Mouse (Mus musculus): ENCODE data around the gene Wdr83.

Wdr83 gene

DNA sequence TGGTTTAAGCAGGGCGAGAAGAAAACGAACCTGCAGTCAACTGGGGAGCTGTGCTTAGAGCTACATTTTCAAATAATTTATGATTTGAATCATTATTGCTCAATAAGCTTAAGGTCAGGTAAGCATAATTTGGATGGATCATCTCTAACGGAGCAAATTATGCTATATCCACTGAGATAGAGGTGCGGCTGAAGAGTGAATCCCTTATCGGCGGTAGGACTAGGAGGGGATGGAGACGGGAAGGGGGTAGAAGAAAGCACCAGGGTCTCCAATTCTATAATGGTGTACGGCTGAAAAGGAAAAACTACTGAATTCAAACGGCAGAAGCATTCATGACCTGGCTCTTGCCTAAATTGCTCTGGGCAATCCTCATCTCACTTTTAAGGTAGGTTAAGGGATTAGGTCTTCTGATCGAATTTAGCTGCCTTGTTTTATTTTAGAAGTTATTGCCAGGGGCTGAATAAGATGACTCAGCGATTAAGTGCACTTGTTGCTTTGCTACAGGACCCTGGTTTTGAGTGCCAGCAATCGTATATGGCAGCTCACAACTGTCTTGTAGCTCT, 45.9 kb downstream of the Wdr83 start:
- no peak for DNase-seq (ENCODE audit: low read depth, low spot score)

DNA sequence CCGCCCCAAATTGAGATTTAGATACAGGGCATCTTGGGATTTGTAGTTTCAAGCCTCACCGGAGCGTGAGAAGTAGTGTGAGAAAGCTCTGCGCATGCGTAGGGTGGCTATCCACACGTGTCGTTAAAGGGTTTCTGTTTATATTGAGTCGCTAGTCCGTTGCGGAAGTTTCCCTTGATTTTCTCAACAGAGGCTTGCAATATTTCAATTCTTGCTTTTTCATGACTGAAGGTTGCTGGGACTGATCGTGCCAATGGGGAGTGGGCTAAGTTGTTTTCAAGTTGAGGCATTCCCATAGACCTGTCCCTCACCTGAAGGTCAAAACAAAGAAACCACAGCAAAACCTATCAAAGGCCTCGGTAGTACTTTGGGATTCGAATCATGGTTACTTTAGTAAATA, 46.3 kb downstream of the Wdr83 start:
- no peak for DNase-seq (ENCODE audit: low read depth, low spot score)

DNA sequence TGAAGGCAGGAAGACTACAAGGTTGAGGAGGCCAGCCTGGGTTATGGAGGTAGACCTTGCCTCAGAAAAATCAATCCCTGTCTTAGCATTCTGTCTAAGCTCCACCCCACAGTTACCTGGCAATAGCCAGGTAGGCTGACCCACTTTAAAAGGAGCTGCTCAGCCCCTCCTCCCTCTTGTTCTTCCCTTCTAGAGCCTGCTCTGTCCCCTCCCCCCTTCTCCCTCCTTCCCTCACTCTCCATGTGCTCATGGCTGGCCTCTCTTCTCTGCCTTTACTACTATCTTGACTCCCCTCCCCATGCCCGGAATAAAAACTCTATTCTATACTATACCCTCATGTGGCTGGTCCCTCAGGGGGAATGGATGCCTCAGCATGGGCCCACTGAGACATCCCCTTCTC, 47.2 kb downstream of the Wdr83 start:
- no peak for DNase-seq (ENCODE audit: low read depth, low spot score)

DNA sequence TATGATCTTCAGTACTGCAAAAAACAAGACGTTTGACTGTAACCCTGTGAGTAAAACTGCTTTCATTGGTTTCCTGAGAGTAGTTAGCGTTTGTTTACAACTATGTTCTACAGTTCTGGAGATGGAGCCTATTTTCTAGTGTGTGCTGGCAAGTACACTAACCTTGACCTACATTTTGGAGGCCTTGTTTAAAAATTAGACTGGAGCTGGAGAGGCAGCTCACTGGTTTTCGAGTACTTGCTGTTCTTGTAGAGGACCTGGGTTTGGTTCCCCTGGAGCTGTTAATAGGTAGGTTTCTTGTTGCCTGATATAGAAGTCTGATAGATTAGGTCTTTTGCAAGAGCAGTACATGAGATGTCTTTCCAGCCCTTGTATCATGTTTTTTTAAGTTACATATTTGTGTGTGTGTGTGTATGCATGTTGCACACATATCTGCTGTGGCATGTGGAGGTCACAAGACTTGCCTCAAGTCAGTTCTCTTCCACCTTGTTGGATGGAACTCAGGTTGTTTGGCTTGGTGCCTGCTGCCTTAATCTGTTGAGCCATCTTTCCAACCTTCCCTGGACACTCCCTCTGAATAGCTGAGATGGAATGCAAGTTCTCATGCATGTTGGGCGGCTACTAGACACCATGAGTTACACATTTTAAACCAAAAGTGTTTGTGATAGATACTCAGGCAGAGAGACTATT, 48.3 kb downstream of the Wdr83 start:
- DNase-seq (ENCODE audit: low read depth, low spot score) = no peak

DNA sequence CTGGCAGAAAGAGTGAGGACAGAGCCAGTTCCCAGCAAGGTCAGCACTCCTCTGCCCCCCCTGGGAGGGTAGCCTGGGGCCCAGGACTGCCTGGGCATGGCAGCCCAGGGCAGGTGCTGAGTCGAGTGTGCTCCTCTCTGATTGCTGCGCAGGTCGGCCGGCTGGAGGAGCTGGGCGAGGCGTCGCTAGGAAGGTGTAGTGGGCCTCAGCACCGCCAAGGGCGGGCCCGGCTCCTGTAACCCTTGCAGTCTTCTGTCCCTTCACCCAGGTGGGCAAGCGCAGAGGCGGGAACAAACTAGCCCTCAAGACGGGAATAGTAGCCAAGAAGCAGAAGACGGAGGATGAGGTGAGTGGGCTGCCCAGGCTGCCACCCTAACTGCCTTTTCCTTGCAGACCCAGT, 51.8 kb downstream of the Wdr83 start:
- DNase-seq (ENCODE audit: low read depth, low spot score) = no peak

DNA sequence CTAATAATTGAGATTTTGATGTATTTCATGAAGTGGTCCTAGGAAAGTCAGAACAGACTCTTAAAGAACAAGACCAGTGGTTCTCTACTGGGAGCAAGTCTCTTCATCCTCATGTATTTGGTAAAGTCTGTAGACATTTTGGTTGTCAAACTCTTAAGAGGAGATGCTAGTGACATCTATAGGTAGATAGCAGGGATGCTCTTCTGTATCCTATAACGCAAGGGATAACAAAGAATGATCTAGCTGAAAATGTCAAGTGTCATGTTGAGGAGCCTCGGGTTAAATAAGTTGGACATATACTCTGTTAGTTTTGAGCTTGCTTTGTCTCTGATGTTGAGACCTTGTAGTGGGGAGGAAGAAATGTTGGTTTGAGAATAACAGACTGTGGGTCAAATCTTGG, 53.2 kb downstream of the Wdr83 start:
- no peak for DNase-seq (ENCODE audit: low read depth, low spot score)

DNA sequence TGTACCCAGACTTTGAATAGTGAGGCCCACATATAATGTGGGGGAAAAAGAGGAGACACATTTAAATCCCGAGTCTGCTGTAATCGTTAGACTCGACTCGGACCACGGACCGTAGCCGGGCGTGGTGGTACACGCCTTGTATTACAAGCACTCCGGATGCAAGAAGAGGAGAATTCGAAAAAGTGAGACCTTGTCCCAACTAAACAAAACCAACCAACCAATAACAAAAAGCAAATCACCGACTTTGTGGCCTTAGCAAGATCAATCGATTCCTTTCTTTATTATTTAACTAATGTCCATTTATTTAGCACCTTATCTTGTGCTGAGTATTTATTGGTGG, 53.6 kb downstream of the Wdr83 start:
- no peak for DNase-seq (ENCODE audit: low read depth, low spot score)

DNA sequence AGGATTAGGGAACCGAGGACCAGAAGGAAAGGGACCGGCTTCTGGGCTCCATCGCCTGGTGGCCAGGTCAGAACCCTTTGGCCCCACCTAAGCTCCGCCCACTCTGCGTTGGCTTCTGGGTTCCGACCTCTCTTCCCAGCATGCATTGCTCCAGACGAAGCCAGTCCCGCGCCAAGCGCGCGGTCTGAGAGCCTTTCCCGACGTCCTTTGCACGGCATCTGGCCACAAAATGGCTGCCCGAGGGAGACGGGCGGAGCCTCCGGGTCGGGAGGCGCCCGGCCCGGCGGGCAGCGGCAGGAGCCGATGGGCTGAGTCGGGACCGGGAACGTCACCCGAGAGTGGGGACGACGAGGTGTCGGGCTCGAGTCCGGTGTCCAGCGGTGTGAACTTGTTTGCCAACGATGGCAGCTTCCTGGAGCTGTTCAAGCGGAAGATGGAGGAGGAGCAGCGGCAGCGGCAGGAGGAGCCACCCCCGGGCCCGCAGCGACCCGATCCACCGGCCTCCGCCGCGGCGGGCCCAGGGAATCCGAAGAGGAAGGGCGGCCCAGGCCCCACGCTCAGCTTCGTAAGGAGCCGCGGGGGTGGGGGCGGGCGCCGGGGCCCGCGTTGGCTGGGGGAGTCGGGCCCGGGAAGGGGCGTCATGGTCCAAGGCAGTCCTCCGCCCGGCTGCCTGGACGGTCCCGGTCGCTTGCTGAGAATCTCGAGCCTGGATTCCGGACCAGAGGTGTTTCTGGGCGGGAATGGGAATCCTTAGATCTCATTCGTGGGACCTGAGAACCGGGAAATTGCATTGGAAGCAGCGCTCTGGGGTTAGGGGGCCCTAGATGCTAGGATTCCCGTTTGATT, 54.2 kb downstream of the Wdr83 start, which contains the start of gene Trir:
TSS of gene Trir (plus strand) at position 154 of the 846 bp plus-strand sequence.
- DNase-seq (ENCODE audit: low read depth, low spot score) = peak; percentile 99

DNA sequence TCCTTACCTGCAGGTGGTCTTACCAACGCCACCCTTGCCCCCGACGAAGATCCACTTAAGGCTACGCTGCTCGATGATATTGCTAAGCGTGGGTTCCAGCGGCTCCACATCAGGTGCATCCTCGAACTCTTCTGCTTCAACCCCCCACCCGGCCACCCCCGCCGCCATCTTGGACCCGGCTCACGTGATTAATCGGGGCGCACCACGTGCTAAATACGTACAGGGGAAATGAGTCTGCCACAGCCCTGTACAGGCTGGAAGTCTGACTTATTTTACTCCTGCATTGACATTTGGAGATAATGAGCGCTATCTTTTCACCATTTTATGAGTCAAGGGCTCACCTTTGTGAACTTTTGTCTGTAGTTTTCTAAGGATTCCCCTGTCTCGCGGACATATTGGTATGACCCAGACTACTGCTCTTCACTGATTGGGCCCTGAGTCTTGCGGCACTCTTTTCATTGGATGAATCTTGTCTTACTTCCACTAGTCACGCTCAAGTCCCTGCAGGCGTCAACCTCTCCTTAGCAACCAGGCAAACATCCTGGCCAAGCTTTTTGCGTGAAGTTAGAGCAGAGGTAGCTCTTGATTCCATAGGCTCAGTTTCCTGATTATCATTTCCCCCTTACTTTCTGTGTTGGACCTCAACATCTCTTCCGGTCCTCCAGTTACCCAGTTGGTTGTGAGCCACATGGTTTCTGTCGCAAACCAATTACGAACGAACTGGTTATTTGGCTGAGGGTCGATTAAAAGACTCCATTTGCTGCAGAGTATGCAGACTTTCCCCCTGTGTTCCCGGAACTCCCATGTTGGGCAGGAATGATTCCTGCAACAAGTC, 55.8 kb downstream of the Wdr83 start, which contains the start of gene Asna1:
TSS of gene Asna1 (minus strand) at position 184 of the 835 bp plus-strand sequence.
- DNase-seq (ENCODE audit: low read depth, low spot score) = no peak

Measured in WW6 (cell line).